Mouse (Mus musculus) small intestine, adult 10 weeks (tissue): Measurements from ENCODE around the gene Msrb1. TPM values are rescaled to one million over a fixed set of nuclear protein-coding genes. Genes with fewer than 3 reads are reported as not detected.

Source experiments
- polyA plus RNA-seq: library from polyadenylated mRNA; stranded (reverse); fragments of 350-450 nt; fragmentation: Illumina TruSeq; extraction: RNeasy Lipid Tissue Mini Kit (QIAGEN cat#74804); gene quantifications from one replicate; pipeline ENCODE4 v1.2.3, GENCODE M21; 2014; ENCODE audit warnings: low replicate concordance

Msrb1 gene
- polyA plus RNA-seq: 2.0 TPM

GRCm38 (mm10) chr17:24736330-24737051 is at the start of gene Msrb1:
Msrb1 (plus strand) TSS chr17:24736642.

GRCm38 (mm10) chr17:24689251-24690081 is 47.0 kb upstream of the Msrb1 start, which contains the start of gene Syngr3:
Syngr3 (minus strand) TSS chr17:24689955.

GRCm38 (mm10) chr17:24696011-24696697 is 40.3 kb upstream of the Msrb1 start, which contains the start of the genes Gfer and Noxo1:
Gfer (minus strand) TSS chr17:24696156.
Noxo1 (plus strand) TSS chr17:24696234.

DNA sequence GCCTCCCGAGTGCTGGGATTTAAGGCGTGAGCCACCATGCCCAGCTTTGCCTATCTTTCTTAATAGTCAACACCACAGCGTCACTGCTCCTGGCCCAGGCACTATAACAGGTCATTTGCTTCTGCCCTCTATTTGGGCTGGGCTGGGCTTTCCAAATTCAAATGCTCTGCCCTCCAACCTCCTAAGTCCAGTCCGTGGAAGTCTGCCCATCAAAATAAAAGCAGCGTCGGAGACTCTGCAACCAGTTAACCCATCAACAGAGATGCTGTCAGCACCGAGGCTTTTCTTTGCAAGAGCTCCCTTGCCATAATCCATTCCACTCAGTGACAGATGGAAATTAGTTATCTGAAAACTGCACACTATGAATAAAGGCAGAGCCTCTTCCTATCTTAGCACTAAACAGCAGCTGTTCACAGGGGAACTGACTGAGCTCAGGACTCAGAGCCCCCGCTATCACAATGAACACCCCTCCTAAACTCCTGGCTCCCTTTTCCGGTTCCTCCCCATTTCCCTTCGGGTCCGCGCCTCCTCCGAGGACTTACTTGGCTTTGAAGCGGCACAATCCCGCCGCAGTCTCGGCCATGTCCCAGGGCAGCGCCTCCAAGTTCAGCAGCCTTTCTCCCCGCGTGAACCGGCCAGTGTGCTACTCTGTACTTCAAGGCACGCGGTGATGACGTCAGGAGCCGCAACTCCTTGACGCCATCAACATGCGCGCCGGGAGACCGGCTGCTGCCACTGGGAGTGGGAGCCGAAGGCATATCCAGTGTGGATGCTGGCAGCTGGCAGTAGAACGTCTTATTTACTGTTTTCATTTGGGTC is 29.3 kb upstream of the Msrb1 start, which contains the start of gene Tbl3:
Gene Tbl3 (minus strand): TSS at position 679 of the 819 bp plus-strand sequence.

GRCm38 (mm10) chr17:24717943-24718342 is 18.5 kb upstream of the Msrb1 start, which contains the start of the genes Rnf151 and Rps2:
Rnf151 (minus strand) TSS chr17:24718063.
Rps2 (plus strand) TSS chr17:24718116.

GRCm38 (mm10) chr17:24724184-24724583 is 12.3 kb upstream of the Msrb1 start, which contains the start of gene Ndufb10:
Ndufb10 (minus strand) TSS chr17:24724478.

DNA sequence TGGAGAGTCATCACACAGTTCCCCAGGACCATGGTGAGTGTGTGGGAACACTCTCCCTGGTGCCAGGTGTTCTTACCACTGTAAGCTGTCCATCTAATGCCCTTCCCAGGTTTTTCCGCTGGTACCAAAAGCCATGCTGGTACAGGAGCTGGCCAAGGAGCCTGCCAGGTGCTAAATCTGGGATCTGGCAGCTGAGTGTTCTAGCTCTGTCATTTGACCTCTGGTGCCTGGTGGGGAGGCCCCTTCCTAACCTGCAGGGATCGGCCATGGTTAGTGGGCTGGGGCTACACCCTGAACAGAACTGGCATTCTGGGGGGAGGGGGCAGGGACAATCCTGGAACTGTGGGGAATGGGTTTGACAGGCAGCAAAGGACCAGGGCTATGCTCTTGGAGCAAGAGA is 8.8 kb upstream of the Msrb1 start, which contains the start of gene Rpl3l:
Gene Rpl3l (plus strand): TSS at position 203 of the 400 bp plus-strand sequence.

DNA sequence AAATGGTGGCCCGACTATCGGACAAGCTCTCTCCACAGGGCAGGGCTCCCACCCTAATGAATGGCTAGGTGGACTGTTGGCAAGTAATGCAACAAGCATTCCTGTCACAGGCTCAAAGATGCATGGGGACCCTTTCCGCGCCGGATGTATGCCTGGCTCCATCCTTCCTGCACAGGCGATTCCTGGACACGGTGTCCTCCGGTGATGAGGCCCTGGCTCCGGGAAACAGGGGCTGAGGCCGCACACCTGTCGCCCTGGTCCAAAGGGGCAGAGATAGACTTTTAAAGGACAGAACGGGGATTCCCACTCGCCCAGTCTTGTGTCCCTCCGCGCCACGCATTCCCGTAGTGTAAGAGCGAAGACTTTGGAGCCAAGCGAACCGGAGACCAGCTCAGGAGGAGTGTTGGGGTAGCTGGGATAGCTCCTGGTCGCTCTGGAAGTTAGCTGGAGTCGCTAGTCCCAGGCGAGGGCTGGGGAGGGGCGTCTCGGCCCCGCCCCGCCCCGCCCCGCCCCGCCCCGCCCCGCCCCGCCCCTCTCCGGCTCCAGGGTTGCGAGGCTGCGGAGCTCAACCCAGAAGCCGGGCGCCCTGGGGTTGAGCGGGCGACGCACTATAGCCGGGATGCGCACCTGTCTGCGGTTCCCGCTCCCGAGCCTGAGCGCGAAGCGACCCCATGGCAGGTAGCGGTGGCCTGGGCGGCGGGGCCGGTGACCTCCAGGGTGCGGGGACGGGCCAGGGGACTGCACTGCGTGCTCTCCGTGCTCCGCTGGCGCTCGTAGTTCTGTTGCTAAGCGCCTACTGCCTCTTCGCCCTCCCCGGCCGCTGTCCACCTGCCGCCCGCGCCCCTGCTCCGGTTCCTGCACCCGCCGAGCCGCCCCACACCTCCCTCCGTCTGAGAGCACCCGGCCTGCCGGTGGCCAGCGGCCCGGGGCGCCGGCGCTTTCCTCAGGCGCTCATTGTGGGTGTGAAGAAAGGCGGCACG is 16.3 kb downstream of the Msrb1 start, which contains the start of gene Hs3st6:
Gene Hs3st6 (plus strand): TSS at position 574 of the 980 bp plus-strand sequence.

Other genes starting within 250 kb of the Msrb1 start
- gene Caskin1, start 248.0 kb upstream of the Msrb1 start, polyA plus RNA-seq: not detected
- gene Traf7, start 208.7 kb upstream of the Msrb1 start, polyA plus RNA-seq: 3.7 TPM
- not detected for gene Rab26, start 202.4 kb upstream of the Msrb1 start, polyA plus RNA-seq
- 0.93 TPM for gene Pkd1, start 186.8 kb upstream of the Msrb1 start, polyA plus RNA-seq
- 3.3 TPM for gene Tsc2, start 104.0 kb upstream of the Msrb1 start, polyA plus RNA-seq
- not detected for gene Nthl1, start 104.0 kb upstream of the Msrb1 start, polyA plus RNA-seq
- gene Slc9a3r2, start 86.3 kb upstream of the Msrb1 start, polyA plus RNA-seq: 3.3 TPM
- gene Npw, start 78.2 kb upstream of the Msrb1 start, polyA plus RNA-seq: not detected
- 1.8 TPM for gene Zfp598, start 67.0 kb upstream of the Msrb1 start, polyA plus RNA-seq
- 0.37 TPM for gene Syngr3, start 46.7 kb upstream of the Msrb1 start, polyA plus RNA-seq
- 6.1 TPM for gene Gfer, start 40.5 kb upstream of the Msrb1 start, polyA plus RNA-seq
- 3.7 TPM for gene Noxo1, start 40.4 kb upstream of the Msrb1 start, polyA plus RNA-seq
- not detected for gene Tbl3, start 29.0 kb upstream of the Msrb1 start, polyA plus RNA-seq
- not detected for gene Rnf151, start 18.6 kb upstream of the Msrb1 start, polyA plus RNA-seq
- gene Rps2, start 18.5 kb upstream of the Msrb1 start, polyA plus RNA-seq: 275 TPM
- gene Ndufb10, start 12.2 kb upstream of the Msrb1 start, polyA plus RNA-seq: 66.2 TPM
- not detected for gene Rpl3l, start 8.8 kb upstream of the Msrb1 start, polyA plus RNA-seq
- not detected for gene Hs3st6, start 16.3 kb downstream of the Msrb1 start, polyA plus RNA-seq
- 1.4 TPM for gene Meiob, start 67.6 kb downstream of the Msrb1 start, polyA plus RNA-seq
- gene Hagh, start 103.5 kb downstream of the Msrb1 start, polyA plus RNA-seq: 13.4 TPM
- 510 TPM for gene Fahd1, start 113.7 kb downstream of the Msrb1 start, polyA plus RNA-seq
- not detected for gene Igfals, start 129.4 kb downstream of the Msrb1 start, polyA plus RNA-seq
- gene Nubp2, start 149.7 kb downstream of the Msrb1 start, polyA plus RNA-seq: 1.6 TPM
- not detected for gene Spsb3, start 150.0 kb downstream of the Msrb1 start, polyA plus RNA-seq
- gene Eme2, start 158.4 kb downstream of the Msrb1 start, polyA plus RNA-seq: 1.1 TPM
- not detected for gene Mrps34, start 158.5 kb downstream of the Msrb1 start, polyA plus RNA-seq
- gene Nme3, start 159.9 kb downstream of the Msrb1 start, polyA plus RNA-seq: 0.71 TPM
- 3.5 TPM for gene Mapk8ip3, start 200.3 kb downstream of the Msrb1 start, polyA plus RNA-seq
- 65.7 TPM for gene Jpt2, start 224.0 kb downstream of the Msrb1 start, polyA plus RNA-seq